Mouse (Mus musculus) bone marrow, adult 2 months (tissue): ENCODE measurements around the gene Cpne9. TPM values are rescaled to one million over a fixed set of nuclear protein-coding genes. Genes with fewer than 3 reads are reported as not detected.

Experiments used
- H3K27ac ChIP-seq: fragments of 200-500 bp; 2 replicates; pipeline ENCODE4 v1.5.1; 2012; ENCODE audit warnings: low read depth, mild to moderate bottlenecking, control low read depth, inconsistent platforms, low read length; ENCODE audit not compliant: control insufficient read depth, poor library complexity, insufficient read depth
- H3K4me1 ChIP-seq: fragments of 200-500 bp; 2 replicates; pipeline ENCODE4 v1.6.1; 2011; ENCODE audit warnings: low read length; ENCODE audit not compliant: control insufficient read depth, insufficient read depth
- H3K4me3 ChIP-seq: fragments of 200-500 bp; replicated peaks from 2 replicates; pipeline ENCODE3; 2011; ENCODE audit warnings: mild to moderate bottlenecking, low read depth, low read length, control low read depth; ENCODE audit not compliant: control insufficient read depth
- CTCF ChIP-seq: fragments of 200-500 bp; IDR thresholded peaks from 2 replicates; pipeline ENCODE4 v1.5.1; 2011; ENCODE audit warnings: low read length, control low read depth; ENCODE audit not compliant: control insufficient read depth, insufficient read depth
- POLR2A ChIP-seq: fragments of 200-500 bp; IDR thresholded peaks from 2 replicates; pipeline ENCODE4 v1.6.1; 2011; ENCODE audit warnings: low read depth, mild to moderate bottlenecking, control low read depth, low read length, borderline replicate concordance; ENCODE audit not compliant: control insufficient read depth
- WGBS: fragments of 180-500 bp; shearing (Covaris S2); methylation state at CpG from one replicate; pipeline ENCODE4 v1.1.7; 2018; 5-methylcytosine and 5-hydroxymethylcytosine counted together
- polyA plus RNA-seq: library from polyadenylated mRNA; stranded (reverse); fragments of >200 nt; gene quantifications from 2 replicates; pipeline ENCODE4 v1.2.4, GENCODE M21; 2011; ENCODE audit warnings: low replicate concordance; ENCODE audit not compliant: missing spikeins, insufficient read depth, insufficient read length

Gene Cpne9
- polyA plus RNA-seq, 1 experiment = 1.1 TPM

GRCm38 (mm10) chr6:113261174-113261858 lies 20.8 kb upstream of the Cpne9 start:
- 53% methylated on average over 8 of the region's 8 CpGs for whole genome bisulfite sequencing
- no peaks in the 10 kb centered on the region for H3K4me1 ChIP-seq
- no peak overlapping the region for H3K4me3 ChIP-seq
- no peak for TF ChIP-seq CTCF
- TF ChIP-seq POLR2A = no peak
- peak overlapping the region; percentile 73 for H3K27ac ChIP-seq

- H3K4me1 ChIP-seq = no peaks in the 10 kb centered on the region
- no peak for TF ChIP-seq CTCF
- no peak for TF ChIP-seq POLR2A
- H3K27ac ChIP-seq = no peak overlapping the region
- H3K4me3 ChIP-seq = no peak overlapping the region
- 87% methylated on average over 6 of the region's 6 CpGs for WGBS
These were observed 18.6 kb upstream of the Cpne9 start for GRCm38 (mm10) chr6:113263531-113263930.

GRCm38 (mm10) chr6:113264429-113264828 lies 17.7 kb upstream of the Cpne9 start:
- no peak overlapping the region for H3K4me3 ChIP-seq
- H3K27ac ChIP-seq = no peak overlapping the region
- 84% methylated on average over 8 of the region's 8 CpGs for WGBS
- TF ChIP-seq POLR2A (no peak), CTCF (no peak)
- H3K4me1 ChIP-seq = no peaks in the 10 kb centered on the region

- H3K27ac ChIP-seq = no peak overlapping the region
- TF ChIP-seq POLR2A (no peak), CTCF (no peak)
- 84% methylated on average over 7 of the region's 7 CpGs for WGBS
- no peak overlapping the region for H3K4me3 ChIP-seq
- no peaks in the 10 kb centered on the region for H3K4me1 ChIP-seq
These were observed 15.0 kb upstream of the Cpne9 start for GRCm38 (mm10) chr6:113266996-113267655.

- TF ChIP-seq CTCF (no peak), POLR2A (no peak)
- no peaks in the 10 kb centered on the region for H3K4me1 ChIP-seq
- WGBS = 93% methylated on average over 1 of the region's 1 CpGs
- H3K4me3 ChIP-seq = no peak overlapping the region
- H3K27ac ChIP-seq = no peak overlapping the region
These were observed 14.1 kb upstream of the Cpne9 start for GRCm38 (mm10) chr6:113267988-113268387.

DNA sequence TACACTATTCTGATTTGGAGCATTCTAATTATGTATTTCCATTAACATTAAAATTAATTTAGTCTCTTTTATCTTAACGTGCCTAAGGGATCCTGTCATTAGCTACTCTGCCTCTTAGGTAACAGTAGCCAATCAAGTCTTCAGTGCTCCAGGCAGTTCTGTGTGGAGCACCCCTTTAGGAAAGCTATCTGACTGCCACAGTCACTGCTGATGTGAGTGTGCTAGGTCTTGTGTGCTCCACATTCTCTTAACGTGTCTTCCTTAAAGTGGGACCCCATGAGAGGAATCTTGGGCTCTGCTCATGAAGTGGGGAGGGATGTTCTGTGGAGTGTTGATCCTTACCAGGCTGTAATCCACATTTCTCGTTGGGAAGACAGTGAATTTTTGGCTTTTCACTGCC lies 9.7 kb upstream of the Cpne9 start:
- WGBS = 77% methylated on average over 3 of the region's 3 CpGs

DNA sequence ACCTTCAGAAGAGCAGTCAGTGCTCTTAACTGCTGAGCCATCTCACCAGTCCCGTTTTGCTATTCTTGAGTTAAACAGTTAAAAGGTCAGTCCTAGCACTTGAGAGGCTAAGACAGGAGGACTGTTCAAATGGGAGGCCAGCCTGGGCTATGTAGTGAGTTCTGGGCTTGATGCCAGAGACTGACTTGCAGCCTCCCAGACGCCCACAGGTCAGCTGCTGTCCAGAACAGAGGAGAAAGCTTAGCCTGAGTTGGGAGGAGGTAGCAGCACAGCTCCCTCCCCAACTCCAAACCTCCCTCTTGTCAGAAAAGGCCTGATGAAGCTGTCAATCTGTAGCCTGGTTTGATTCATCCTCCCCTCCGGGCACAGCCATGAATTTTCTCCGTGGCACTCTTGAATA lies 5.3 kb upstream of the Cpne9 start:
- TF ChIP-seq POLR2A (no peak), CTCF (no peak)
- no peak overlapping the region for H3K27ac ChIP-seq
- WGBS = 86% methylated on average over 4 of the region's 4 CpGs
- H3K4me3 ChIP-seq = no peak overlapping the region
- no peaks in the 10 kb centered on the region for H3K4me1 ChIP-seq

More for the DNA sequence above, 9.7 kb upstream of the Cpne9 start:
- Histone ChIP-seq H3K27ac (no peak overlapping the region), H3K4me3 (no peak overlapping the region), H3K4me1 (no peaks in the 10 kb centered on the region)
- TF ChIP-seq POLR2A (no peak), CTCF (no peak)

GRCm38 (mm10) chr6:113281676-113282075 lies 431 bp upstream of the Cpne9 start:
- no peak for TF ChIP-seq CTCF
- no peak for TF ChIP-seq POLR2A
- Histone ChIP-seq H3K4me1 (no peaks in the 10 kb centered on the region), H3K4me3 (no peak overlapping the region), H3K27ac (no peak overlapping the region)
- WGBS = 72% methylated on average over 6 of the region's 6 CpGs

- H3K4me3 ChIP-seq = no peak overlapping the region
- 5% methylated on average over 22 of the region's 22 CpGs for WGBS
- H3K4me1 ChIP-seq = no peaks in the 10 kb centered on the region
- no peak overlapping the region for H3K27ac ChIP-seq
- TF ChIP-seq CTCF (no peak), POLR2A (no peak)
These were observed 862 bp downstream of the Cpne9 start for GRCm38 (mm10) chr6:113282969-113283368.
